Mouse (Mus musculus): ENCODE data around the gene Terb1. TPM values are rescaled to one million over a fixed set of nuclear protein-coding genes. Genes with fewer than 3 reads are reported as not detected.

Gene Terb1
- total and polyA plus RNA-seq, 2 experiments from 2014 or later = 0.43 to 0.44 TPM

DNA sequence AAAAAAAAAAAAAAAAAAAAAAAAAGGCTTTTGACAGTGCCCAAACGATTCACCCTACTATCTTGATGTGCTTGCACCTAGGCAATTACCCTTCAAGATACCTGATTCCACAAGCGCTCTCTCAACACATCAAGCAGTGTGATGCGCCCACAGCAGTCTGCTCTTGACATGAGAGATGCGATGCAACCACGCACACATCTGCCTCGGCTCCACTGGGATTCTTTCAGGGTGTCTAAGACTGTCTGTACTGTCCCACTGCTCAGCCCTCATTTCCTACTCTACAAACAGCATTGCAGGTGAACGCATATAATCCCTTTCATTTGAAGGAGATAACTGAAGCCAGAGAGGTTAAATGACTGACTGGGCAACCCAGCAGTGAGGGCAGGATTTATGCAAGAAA, 68.1 kb downstream of the Terb1 start:
- H3K9ac ChIP-seq = peak overlapping the region; percentile 96
- DNase-seq (peak; percentile 18), ATAC-seq (no peak)
- no peak for TF ChIP-seq CTCF (IDR thresholded peaks at IDR 0.05; ENCODE audit: low read depth)
- H3K36me3 ChIP-seq (ENCODE audit: insufficient read depth) = peaks cover 36% of the 10 kb centered on the region
- H3K4me1 ChIP-seq (ENCODE audit: insufficient read depth) = peaks cover 9% of the 10 kb centered on the region
- H3K27ac ChIP-seq (ENCODE audit: low read depth, low read length) = 0 out of 2 replicates have a peak overlapping the region, but pooled peaks have one; percentile 93
- H3K4me2 ChIP-seq (ENCODE audit: low read depth) = peak overlapping the region; percentile 81
- H3K27me3 ChIP-seq (ENCODE audit: insufficient read depth, low read length) = no peaks in the 10 kb centered on the region
- H3K4me3 ChIP-seq (ENCODE audit: low read depth, low read length) = peak overlapping the region; percentile 94
- H3K9me3 ChIP-seq (ENCODE audit: low read length) = no peaks in the 10 kb centered on the region
- 54% methylated on average over 7 of the region's 7 CpGs for WGBS

DNA sequence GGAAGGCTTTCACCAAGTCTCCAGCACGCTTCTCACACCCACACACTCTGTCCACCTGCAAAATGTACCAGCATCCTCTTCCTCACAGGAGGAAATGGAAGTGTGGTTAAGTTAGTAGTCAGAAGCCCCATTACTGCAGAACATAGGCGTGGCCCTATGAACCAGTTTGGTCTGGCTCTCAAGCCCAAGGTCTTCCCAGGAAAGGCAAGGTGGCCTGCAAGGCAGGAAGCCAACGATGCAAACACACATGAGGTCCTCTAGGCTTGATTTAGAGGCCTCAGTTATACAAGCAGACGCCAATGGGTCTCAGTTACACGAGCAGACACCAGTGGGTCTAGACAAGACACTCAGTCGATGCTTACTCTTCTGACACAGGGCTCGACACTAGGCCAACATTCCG, 70.2 kb downstream of the Terb1 start:
- H3K4me3 ChIP-seq (ENCODE audit: low read depth, low read length) = no peak overlapping the region
- H3K4me1 ChIP-seq (ENCODE audit: insufficient read depth) = peaks cover 13% of the 10 kb centered on the region
- ATAC-seq = no peak
- TF ChIP-seq CTCF (IDR thresholded peaks at IDR 0.05; ENCODE audit: low read depth) = no peak
- no peak overlapping the region for H3K27ac ChIP-seq (ENCODE audit: low read depth, low read length)
- DNase-seq = no peak
- H3K4me2 ChIP-seq (ENCODE audit: low read depth) = no peak overlapping the region
- H3K36me3 ChIP-seq (ENCODE audit: insufficient read depth) = peaks cover 52% of the 10 kb centered on the region
- H3K27me3 ChIP-seq (ENCODE audit: insufficient read depth, low read length) = no peaks in the 10 kb centered on the region
- WGBS = 96% methylated on average over 8 of the region's 8 CpGs
- H3K9me3 ChIP-seq (ENCODE audit: low read length) = no peaks in the 10 kb centered on the region
- no peak overlapping the region for H3K9ac ChIP-seq

DNA sequence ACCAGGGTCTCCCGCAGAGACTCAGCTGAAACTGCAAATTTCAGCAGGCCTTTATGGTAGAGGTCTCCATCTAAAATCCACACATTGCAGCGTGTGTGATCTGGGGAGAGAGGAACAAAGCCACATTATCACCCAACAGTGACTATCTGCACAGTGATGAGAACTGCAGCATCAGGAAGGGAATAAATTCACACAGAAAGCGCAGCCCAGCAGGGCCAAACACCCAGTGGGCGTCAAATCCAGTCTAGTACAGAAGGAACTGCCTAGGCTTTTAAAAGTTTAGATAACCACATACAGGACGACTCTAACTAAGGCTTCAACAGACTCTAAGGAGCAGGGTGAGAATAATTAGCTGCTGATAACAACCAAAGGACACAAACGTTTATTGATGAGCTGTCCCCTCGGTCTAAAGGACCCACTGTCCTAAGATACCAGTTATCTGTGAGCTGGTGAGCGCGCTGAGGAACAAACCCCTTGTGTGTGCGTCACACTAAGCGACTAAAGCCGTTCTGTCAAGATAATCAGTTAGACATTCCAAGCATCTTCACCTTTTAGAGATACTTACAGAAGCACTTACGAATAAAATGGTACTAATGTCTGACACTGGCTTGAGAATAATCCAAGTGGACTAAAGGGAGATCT, 72.1 kb downstream of the Terb1 start:
- Histone ChIP-seq H3K9me3 (ENCODE audit: low read length) (no peaks in the 10 kb centered on the region), H3K27me3 (ENCODE audit: insufficient read depth, low read length) (no peaks in the 10 kb centered on the region), H3K4me1 (ENCODE audit: insufficient read depth) (peaks cover 13% of the 10 kb centered on the region), H3K4me2 (ENCODE audit: low read depth) (no peak overlapping the region), H3K27ac (ENCODE audit: low read depth, low read length) (no peak overlapping the region), H3K9ac (no peak overlapping the region), H3K4me3 (ENCODE audit: low read depth, low read length) (no peak overlapping the region), H3K36me3 (ENCODE audit: insufficient read depth) (peaks cover 64% of the 10 kb centered on the region)
- no peak for TF ChIP-seq CTCF (IDR thresholded peaks at IDR 0.05; ENCODE audit: low read depth)
- ATAC-seq (no peak), DNase-seq (no peak)
- WGBS = 93% methylated on average over 13 of the region's 13 CpGs

GRCm38 (mm10) chr8:104436591-104436990, 73.1 kb downstream of the Terb1 start:
- Histone ChIP-seq H3K27me3 (ENCODE audit: insufficient read depth, low read length) (no peaks in the 10 kb centered on the region), H3K9me3 (ENCODE audit: low read length) (no peaks in the 10 kb centered on the region), H3K9ac (peak overlapping the region; percentile 35; the same call in 1 of the 2 replicates), H3K4me2 (ENCODE audit: low read depth) (no peak overlapping the region), H3K27ac (ENCODE audit: low read depth, low read length) (peak overlapping the region; percentile 70), H3K4me3 (ENCODE audit: low read depth, low read length) (no peak overlapping the region), H3K36me3 (ENCODE audit: insufficient read depth) (peaks cover 74% of the 10 kb centered on the region), H3K4me1 (ENCODE audit: insufficient read depth) (peaks cover 12% of the 10 kb centered on the region)
- WGBS = 86% methylated on average over 4 of the region's 4 CpGs
- ATAC-seq = no peak
- TF ChIP-seq CTCF (IDR thresholded peaks at IDR 0.05; ENCODE audit: low read depth) = no peak
- DNase-seq = no peak

DNA sequence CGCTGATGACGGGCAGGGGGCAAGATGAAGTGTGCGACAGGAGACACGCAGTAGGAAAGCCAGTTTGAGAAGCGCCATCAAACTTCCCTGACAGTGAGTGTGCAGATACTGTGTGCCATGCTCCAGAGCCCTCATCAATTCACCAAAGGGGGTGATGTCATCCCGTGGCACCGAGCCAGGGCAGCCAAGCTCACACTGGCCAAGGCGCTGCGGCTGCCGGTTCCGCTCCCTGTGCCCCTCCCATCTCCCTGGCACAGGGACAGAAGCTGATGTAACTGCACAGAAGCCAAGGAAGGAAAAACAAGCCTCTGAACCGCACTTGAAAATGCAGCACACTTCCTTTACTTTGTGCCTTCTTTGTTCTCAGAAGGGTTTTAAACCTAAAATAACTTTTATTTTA, 73.7 kb downstream of the Terb1 start:
- Histone ChIP-seq H3K9ac (peak overlapping the region; percentile 35; the same call in 1 of the 2 replicates), H3K4me3 (ENCODE audit: low read depth, low read length) (no peak overlapping the region), H3K9me3 (ENCODE audit: low read length) (no peaks in the 10 kb centered on the region), H3K27me3 (ENCODE audit: insufficient read depth, low read length) (no peaks in the 10 kb centered on the region), H3K4me1 (ENCODE audit: insufficient read depth) (peaks cover 7% of the 10 kb centered on the region), H3K4me2 (ENCODE audit: low read depth) (peak overlapping the region; percentile 25; the same call in 1 of the 2 replicates), H3K36me3 (ENCODE audit: insufficient read depth) (peaks cover 79% of the 10 kb centered on the region), H3K27ac (ENCODE audit: low read depth, low read length) (peak overlapping the region; percentile 70)
- 12% methylated on average over 12 of the region's 12 CpGs for WGBS
- DNase-seq (peak; percentile 94), ATAC-seq (peak; percentile 97)
- TF ChIP-seq CTCF (IDR thresholded peaks at IDR 0.05; ENCODE audit: low read depth) = no peak

DNA sequence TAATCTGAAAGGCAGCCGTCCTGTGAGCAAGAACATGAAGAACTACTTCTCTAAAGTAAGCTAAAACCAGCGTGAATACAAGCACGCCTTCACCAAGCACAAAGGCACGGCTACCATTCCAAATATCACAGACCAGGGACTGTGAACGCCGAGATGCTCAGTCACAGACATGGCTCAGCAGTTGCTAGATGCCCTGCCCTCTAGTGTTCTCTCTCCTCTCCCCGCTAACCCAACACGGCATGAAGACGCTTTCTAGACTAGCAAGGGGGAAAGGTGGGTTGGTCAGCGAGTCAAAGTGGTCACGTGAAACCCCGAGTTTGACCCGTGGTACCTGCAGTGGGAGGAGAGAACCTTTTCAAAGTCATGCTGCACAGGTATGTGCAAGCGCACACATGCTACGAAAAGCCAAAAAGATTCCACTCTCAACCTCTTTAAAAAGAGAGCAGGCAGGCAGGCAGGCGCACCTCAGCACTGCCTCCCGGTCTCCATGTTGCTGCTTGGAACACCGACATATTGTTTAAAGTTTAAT, 74.8 kb downstream of the Terb1 start:
- Histone ChIP-seq H3K9me3 (ENCODE audit: low read length) (no peaks in the 10 kb centered on the region), H3K4me3 (ENCODE audit: low read depth, low read length) (no peak overlapping the region), H3K27me3 (ENCODE audit: insufficient read depth, low read length) (no peaks in the 10 kb centered on the region), H3K4me1 (ENCODE audit: insufficient read depth) (peaks cover 4% of the 10 kb centered on the region; the same call in 1 of the 2 replicates), H3K9ac (no peak overlapping the region), H3K27ac (ENCODE audit: low read depth, low read length) (no peak overlapping the region), H3K36me3 (ENCODE audit: insufficient read depth) (peaks cover 81% of the 10 kb centered on the region), H3K4me2 (ENCODE audit: low read depth) (no peak overlapping the region)
- DNase-seq (no peak), ATAC-seq (0 out of 2 replicates have a peak, but pooled peaks have one; percentile 32)
- WGBS = 78% methylated on average over 18 of the region's 18 CpGs
- peak; percentile 59 for TF ChIP-seq CTCF (IDR thresholded peaks at IDR 0.05; ENCODE audit: low read depth)

DNA sequence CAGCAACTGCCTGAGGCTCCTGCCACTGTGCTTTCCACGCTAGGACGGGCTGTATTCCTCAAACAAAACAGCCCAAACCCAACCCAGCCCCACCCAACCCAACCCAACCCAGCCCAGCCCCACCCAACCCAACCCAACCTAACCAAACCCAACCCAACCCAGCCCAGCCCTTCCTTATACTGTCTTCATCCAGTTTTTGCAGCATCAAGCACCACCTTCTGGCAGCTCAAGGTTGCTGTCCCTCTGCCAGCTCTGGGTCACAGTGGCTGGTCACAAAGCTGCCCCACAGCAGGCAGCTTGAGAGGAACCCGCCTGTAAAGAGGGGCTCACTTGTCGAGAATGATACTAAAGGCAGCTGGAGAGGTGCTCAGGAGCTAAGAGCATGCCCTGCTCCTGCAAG, 75.4 kb downstream of the Terb1 start:
- H3K27ac ChIP-seq (ENCODE audit: low read depth, low read length) = no peak overlapping the region
- H3K27me3 ChIP-seq (ENCODE audit: insufficient read depth, low read length) = no peaks in the 10 kb centered on the region
- ATAC-seq (no peak), DNase-seq (no peak)
- 75% methylated on average over 4 of the region's 4 CpGs for WGBS
- no peak for TF ChIP-seq CTCF (IDR thresholded peaks at IDR 0.05; ENCODE audit: low read depth)
- H3K4me1 ChIP-seq (ENCODE audit: insufficient read depth) = peaks cover 4% of the 10 kb centered on the region; the same call in 1 of the 2 replicates
- no peak overlapping the region for H3K9ac ChIP-seq
- H3K4me3 ChIP-seq (ENCODE audit: low read depth, low read length) = no peak overlapping the region
- H3K9me3 ChIP-seq (ENCODE audit: low read length) = no peaks in the 10 kb centered on the region
- H3K4me2 ChIP-seq (ENCODE audit: low read depth) = no peak overlapping the region
- peaks cover 81% of the 10 kb centered on the region for H3K36me3 ChIP-seq (ENCODE audit: insufficient read depth)

Data from forebrain, postnatal 0 days (tissue).